Mouse (Mus musculus) lung, embryonic 14.5 days (tissue): Measurements from ENCODE around the gene ccdc198. TPM values are rescaled to one million over a fixed set of nuclear protein-coding genes. Genes with fewer than 3 reads are reported as not detected.
"Not testable (repeated sequence)": the region's sequence is repeated elsewhere in the genome, so short reads cannot be mapped to it uniquely, and the experiment has no call there.

Experiments
- ATAC-seq: fragments of 200-750 bp; cut with Nextera tagmentation; 2 replicates; pipeline ENCODE4 v1.8.0; 2017; ENCODE audit warnings: mild to moderate bottlenecking, moderate TSS enrichment, moderate library complexity; ENCODE audit not compliant: insufficient read depth
- DNase-seq: peaks from one replicate; pipeline ENCODE4 v3.0.0-alpha.2; 2015
- H3K27ac ChIP-seq: fragments of 300-500 bp; sonication (generic); 2 replicates; pipeline ENCODE4 v1.5.1; 2014; ENCODE audit warnings: low read depth, mild to moderate bottlenecking, moderate library complexity
- H3K27me3 ChIP-seq: fragments of 300-500 bp; sonication (generic); 2 replicates; pipeline ENCODE4 v1.6.1; 2014; ENCODE audit warnings: low read length, control low read depth; ENCODE audit not compliant: insufficient read depth
- H3K36me3 ChIP-seq: fragments of 300-500 bp; sonication (generic); 2 replicates; pipeline ENCODE4 v1.6.1; 2014; ENCODE audit warnings: control low read depth; ENCODE audit not compliant: insufficient read depth
- H3K4me1 ChIP-seq: fragments of 300-500 bp; sonication (generic); 2 replicates; pipeline ENCODE4 v1.6.1; 2014; ENCODE audit warnings: antibody characterized with exemption, control low read depth; ENCODE audit not compliant: insufficient read depth
- H3K4me2 ChIP-seq: fragments of 300-500 bp; sonication (generic); 2 replicates; pipeline ENCODE4 v1.6.1; 2014; ENCODE audit warnings: mild to moderate bottlenecking
- H3K4me3 ChIP-seq: fragments of 300-500 bp; sonication (generic); 2 replicates; pipeline ENCODE4 v1.5.1; 2014; ENCODE audit warnings: low read depth, low read length
- H3K9ac ChIP-seq: fragments of 300-500 bp; sonication (generic); 2 replicates; pipeline ENCODE4 v1.6.1; 2014
- H3K9me3 ChIP-seq: fragments of 300-500 bp; sonication (generic); 2 replicates; pipeline ENCODE4 v1.6.1; 2016; ENCODE audit warnings: low read depth, low read length, control low read depth
- CTCF ChIP-seq: IDR thresholded peaks from 2 replicates; pipeline ENCODE4 v1.5.1; 2016; ENCODE audit warnings: antibody characterized with exemption, low read depth
- WGBS: fragments of 180-500 bp; shearing (Covaris S2); extraction: QIAGEN DNeasy Blood & Tissue Kit; methylation state at CpG from one replicate; pipeline ENCODE4 v1.1.7; 2014; 5-methylcytosine and 5-hydroxymethylcytosine counted together
- polyA plus RNA-seq: library from polyadenylated mRNA; unstranded; fragments of >200 nt; fragmentation: Nextera tagmentation; extraction: Ambion mirVana; gene quantifications from 2 replicates; pipeline ENCODE4 v1.2.1, GENCODE M21; 2014

ccdc198 gene
- 12.3 and 14.3 TPM in 2 replicates for polyA plus RNA-seq

GRCm38 (mm10) chr14:49245126-49245714 lies at the start of gene ccdc198:
ccdc198 (minus strand) TSS chr14:49245474.
- no peaks in the 10 kb centered on the region for H3K36me3 ChIP-seq
- no peaks in the 10 kb centered on the region for H3K9me3 ChIP-seq
- H3K27me3 ChIP-seq, result no peaks in the 10 kb centered on the region
- peak within 1 kb of the TSS; percentile 21; the same call in 1 of the 2 replicates for H3K4me2 ChIP-seq
- no peak within 1 kb of the TSS for H3K27ac ChIP-seq
- no peaks in the 10 kb centered on the region for H3K4me1 ChIP-seq
- no peak for ATAC-seq
- no peak within 1 kb of the TSS for H3K9ac ChIP-seq
- H3K4me3 ChIP-seq, result no peak within 1 kb of the TSS
- TF ChIP-seq CTCF, result no peak
- WGBS, result 60% methylated on average over 5 of the region's 5 CpGs
- DNase-seq, result peak; percentile 21

GRCm38 (mm10) chr14:49293802-49294449 lies 48.7 kb upstream of the ccdc198 start:
- no peaks in the 10 kb centered on the region for H3K4me1 ChIP-seq
- no peaks in the 10 kb centered on the region for H3K9me3 ChIP-seq
- DNase-seq, result no peak
- no peaks in the 10 kb centered on the region for H3K36me3 ChIP-seq
- WGBS, result 39% methylated on average over 4 of the region's 4 CpGs
- no peak overlapping the region for H3K27ac ChIP-seq
- no peak overlapping the region for H3K9ac ChIP-seq
- no peak for TF ChIP-seq CTCF
- no peak overlapping the region for H3K4me3 ChIP-seq
- H3K27me3 ChIP-seq, result no peaks in the 10 kb centered on the region
- no peak overlapping the region for H3K4me2 ChIP-seq
- no peak for ATAC-seq

GRCm38 (mm10) chr14:49290029-49290745 lies 44.9 kb upstream of the ccdc198 start:
- Histone ChIP-seq H3K4me1 (no peaks in the 10 kb centered on the region), H3K36me3 (no peaks in the 10 kb centered on the region), H3K4me2 (no peak overlapping the region), H3K27ac (no peak overlapping the region), H3K9me3 (no peaks in the 10 kb centered on the region), H3K4me3 (no peak overlapping the region), H3K9ac (no peak overlapping the region), H3K27me3 (no peaks in the 10 kb centered on the region)
- DNase-seq, result no peak
- no peak for ATAC-seq
- no peak for TF ChIP-seq CTCF
- 61% methylated on average over 3 of the region's 3 CpGs for WGBS

- no peaks in the 10 kb centered on the region for H3K27me3 ChIP-seq
- no peaks in the 10 kb centered on the region for H3K36me3 ChIP-seq
- no peaks in the 10 kb centered on the region for H3K9me3 ChIP-seq
- H3K27ac ChIP-seq, result no peak overlapping the region
- DNase-seq, result no peak
- no peak for ATAC-seq
- no peak for TF ChIP-seq CTCF
- no peak overlapping the region for H3K4me2 ChIP-seq
- H3K4me1 ChIP-seq, result no peaks in the 10 kb centered on the region
- H3K9ac ChIP-seq, result no peak overlapping the region
- 81% methylated on average over 7 of the region's 7 CpGs for WGBS
- H3K4me3 ChIP-seq, result no peak overlapping the region
These were observed 38.7 kb upstream of the ccdc198 start for GRCm38 (mm10) chr14:49283784-49284655.

- no peak for ATAC-seq
- H3K9me3 ChIP-seq, result no peaks in the 10 kb centered on the region
- H3K36me3 ChIP-seq, result no peaks in the 10 kb centered on the region
- no peaks in the 10 kb centered on the region for H3K4me1 ChIP-seq
- H3K4me2 ChIP-seq, result no peak overlapping the region
- H3K4me3 ChIP-seq, result no peak overlapping the region
- no peak for DNase-seq
- H3K27ac ChIP-seq, result no peak overlapping the region
- H3K27me3 ChIP-seq, result no peaks in the 10 kb centered on the region
- WGBS, result 47% methylated on average over 6 of the region's 6 CpGs
- no peak overlapping the region for H3K9ac ChIP-seq
- no peak for TF ChIP-seq CTCF
These were observed 33.6 kb upstream of the ccdc198 start for GRCm38 (mm10) chr14:49278880-49279279.

GRCm38 (mm10) chr14:49278479-49278878 lies 33.2 kb upstream of the ccdc198 start:
- not testable (repeated sequence) for H3K4me2 ChIP-seq, H3K9me3 ChIP-seq, H3K27ac ChIP-seq, H3K4me3 ChIP-seq, DNase-seq, H3K9ac ChIP-seq, H3K4me1 ChIP-seq, ATAC-seq, H3K27me3 ChIP-seq, H3K36me3 ChIP-seq
- 80% methylated on average over 9 of the region's 9 CpGs for WGBS

GRCm38 (mm10) chr14:49277642-49278041 lies 32.4 kb upstream of the ccdc198 start:
- Histone ChIP-seq H3K4me2 (no peak overlapping the region), H3K27me3 (no peaks in the 10 kb centered on the region), H3K4me1 (no peaks in the 10 kb centered on the region), H3K9ac (no peak overlapping the region), H3K4me3 (no peak overlapping the region), H3K27ac (no peak overlapping the region), H3K36me3 (no peaks in the 10 kb centered on the region), H3K9me3 (no peaks in the 10 kb centered on the region)
- 42% methylated on average over 3 of the region's 3 CpGs for WGBS
- ATAC-seq, result no peak
- DNase-seq, result no peak
- no peak for TF ChIP-seq CTCF
